Mouse (Mus musculus): ENCODE measurements around the gene Ahnak. TPM values are rescaled to one million over a fixed set of nuclear protein-coding genes. Genes with fewer than 3 reads are reported as not detected.
"Not testable (repeated sequence)": the region's sequence is repeated elsewhere in the genome, so short reads cannot be mapped to it uniquely, and the experiment has no call there.

Ahnak gene
- total RNA-seq, 2 experiments from 2014 or later, result 6.5 to 17.2 TPM

DNA sequence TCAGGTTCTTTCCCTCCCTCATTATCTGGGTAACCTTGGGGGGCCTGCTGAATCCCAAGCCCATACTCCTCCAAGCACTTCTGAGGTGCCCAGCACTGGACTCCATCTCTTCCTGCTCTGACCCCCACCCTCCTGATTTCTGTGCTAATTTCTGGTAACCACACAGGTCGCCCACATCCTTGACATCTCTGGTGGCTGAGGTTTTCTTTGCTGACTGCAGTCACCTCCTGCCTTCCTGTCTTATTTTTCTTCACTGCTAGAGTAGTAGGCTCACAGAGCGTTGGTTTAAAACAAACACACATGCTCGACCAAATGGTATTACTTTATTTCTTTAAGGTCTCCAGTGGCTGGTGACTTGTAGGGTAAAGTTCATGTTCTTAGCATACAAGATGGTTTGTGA is 49.1 kb downstream of the Ahnak start:
- no peak for ATAC-seq (replicated peaks; ENCODE audit: poor library complexity)

GRCm38 (mm10) chr19:9039266-9039665 is 50.2 kb downstream of the Ahnak start:
- no peak for ATAC-seq (replicated peaks; ENCODE audit: poor library complexity)

DNA sequence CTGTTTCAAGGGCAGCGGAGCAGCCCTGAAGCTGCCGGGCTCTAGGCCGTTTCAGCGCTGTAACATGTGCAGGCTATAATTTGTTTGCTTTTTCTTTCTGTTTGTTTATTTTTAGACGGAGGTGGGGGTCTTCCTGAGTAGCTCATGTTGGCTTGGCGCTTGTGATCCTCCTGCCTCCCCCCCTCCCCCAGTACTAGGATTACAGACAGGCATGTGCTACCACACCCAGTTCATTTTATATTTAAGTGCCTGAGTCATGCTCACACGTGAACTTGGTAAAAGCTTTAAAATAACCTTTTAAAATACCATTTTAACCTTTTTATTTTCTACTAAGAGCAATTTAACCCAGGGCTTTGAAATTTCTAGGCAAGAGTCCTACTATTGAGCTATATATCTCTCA is 50.8 kb downstream of the Ahnak start:
- no peak for ATAC-seq (replicated peaks; ENCODE audit: poor library complexity)

- ATAC-seq (replicated peaks; ENCODE audit: poor library complexity), result no peak
These were observed 51.6 kb downstream of the Ahnak start for GRCm38 (mm10) chr19:9040649-9041048.

GRCm38 (mm10) chr19:9041074-9041473 is 52.0 kb downstream of the Ahnak start:
- peak; percentile 78 for ATAC-seq (replicated peaks; ENCODE audit: poor library complexity)

DNA sequence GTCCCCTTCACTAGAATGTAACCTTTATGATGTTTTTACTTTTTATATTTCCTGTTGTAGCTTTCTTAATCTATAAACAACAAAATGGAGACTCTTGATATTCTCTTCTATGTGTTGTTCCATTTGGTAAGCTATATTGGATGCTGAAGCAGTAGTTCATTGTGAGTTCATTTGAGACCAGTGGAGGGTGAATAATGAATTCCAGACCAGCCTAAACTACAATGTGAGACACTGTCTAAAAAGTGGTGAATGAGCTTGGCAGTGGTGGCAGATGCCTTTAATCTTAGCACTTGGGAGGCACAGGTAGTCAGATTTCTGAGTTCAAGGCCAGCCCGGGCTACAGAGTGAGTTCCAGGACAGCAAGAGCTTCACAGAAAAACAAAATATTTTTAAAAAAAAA is 54.0 kb downstream of the Ahnak start:
- no peak for ATAC-seq (replicated peaks; ENCODE audit: poor library complexity)

GRCm38 (mm10) chr19:9044291-9044690 is 55.2 kb downstream of the Ahnak start:
- peak; percentile 63 for ATAC-seq (replicated peaks; ENCODE audit: poor library complexity)

GRCm38 (mm10) chr19:9047207-9047945 is 58.3 kb downstream of the Ahnak start:
- ATAC-seq (replicated peaks; ENCODE audit: poor library complexity), result no peak

GRCm38 (mm10) chr19:9047946-9048387 is 58.9 kb downstream of the Ahnak start:
- ATAC-seq (replicated peaks; ENCODE audit: poor library complexity), result no peak

- ATAC-seq (replicated peaks; ENCODE audit: poor library complexity), result no peak
These were observed 60.0 kb downstream of the Ahnak start for GRCm38 (mm10) chr19:9048981-9049687.

DNA sequence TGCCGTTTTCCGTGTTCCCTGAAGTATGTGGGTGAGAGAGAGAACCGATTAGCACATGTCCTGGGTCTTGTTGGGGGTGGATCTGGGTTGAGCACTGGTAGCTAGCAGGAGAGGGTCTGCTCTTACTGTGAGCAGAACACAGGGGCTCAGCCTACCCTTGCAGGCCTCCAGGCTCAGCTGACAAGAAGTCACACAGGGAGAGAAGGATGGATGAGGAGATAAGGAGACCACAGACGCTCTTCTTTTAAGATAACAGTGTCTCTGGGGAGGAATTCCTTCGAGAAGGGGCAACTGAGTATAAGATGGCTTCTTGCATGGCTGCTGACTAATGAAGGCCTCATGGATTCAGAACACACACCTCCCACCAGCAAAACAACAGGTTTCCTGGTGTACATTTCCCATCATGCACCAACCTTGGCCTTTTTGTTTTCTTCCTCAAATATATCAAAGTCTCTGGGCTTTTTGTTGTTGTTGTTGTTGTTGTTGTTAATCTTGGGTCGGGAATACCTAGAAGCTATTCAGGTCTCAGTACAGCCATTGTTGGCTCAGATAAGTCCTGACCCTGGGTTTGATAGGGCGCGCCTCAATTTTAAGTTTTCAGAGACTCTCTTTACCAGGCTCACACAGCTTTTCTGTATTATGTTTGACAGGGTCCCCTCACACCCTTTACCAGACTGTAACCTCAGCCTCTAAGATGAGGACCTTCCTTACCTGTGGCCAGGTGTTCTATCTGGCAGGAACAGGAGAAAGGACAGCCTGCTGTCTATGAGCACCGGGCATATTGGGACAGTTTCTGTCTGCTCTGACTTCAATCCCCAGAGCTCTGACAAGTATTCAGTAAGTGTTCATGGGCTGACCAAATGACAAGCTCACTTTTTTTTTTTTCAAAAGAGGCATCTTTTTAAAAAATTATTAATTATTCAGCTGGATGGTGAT is 61.5 kb downstream of the Ahnak start:
- ATAC-seq (replicated peaks; ENCODE audit: poor library complexity), result peak; percentile 53

- not testable (repeated sequence) for ATAC-seq (replicated peaks; ENCODE audit: poor library complexity)
These were observed 62.9 kb downstream of the Ahnak start for GRCm38 (mm10) chr19:9051985-9052384.

- peak; percentile 82 for ATAC-seq (replicated peaks; ENCODE audit: poor library complexity)
These were observed 63.8 kb downstream of the Ahnak start for GRCm38 (mm10) chr19:9052803-9053431.

- peak; percentile 71 for ATAC-seq (replicated peaks; ENCODE audit: poor library complexity)
These were observed 66.1 kb downstream of the Ahnak start for GRCm38 (mm10) chr19:9055153-9055552.

GRCm38 (mm10) chr19:9055703-9056355 is 66.7 kb downstream of the Ahnak start:
- ATAC-seq (replicated peaks; ENCODE audit: poor library complexity), result no peak

GRCm38 (mm10) chr19:9057679-9058078 is 68.6 kb downstream of the Ahnak start:
- ATAC-seq (replicated peaks; ENCODE audit: poor library complexity), result no peak

GRCm38 (mm10) chr19:9058331-9058884 is 69.3 kb downstream of the Ahnak start:
- ATAC-seq (replicated peaks; ENCODE audit: poor library complexity), result no peak

DNA sequence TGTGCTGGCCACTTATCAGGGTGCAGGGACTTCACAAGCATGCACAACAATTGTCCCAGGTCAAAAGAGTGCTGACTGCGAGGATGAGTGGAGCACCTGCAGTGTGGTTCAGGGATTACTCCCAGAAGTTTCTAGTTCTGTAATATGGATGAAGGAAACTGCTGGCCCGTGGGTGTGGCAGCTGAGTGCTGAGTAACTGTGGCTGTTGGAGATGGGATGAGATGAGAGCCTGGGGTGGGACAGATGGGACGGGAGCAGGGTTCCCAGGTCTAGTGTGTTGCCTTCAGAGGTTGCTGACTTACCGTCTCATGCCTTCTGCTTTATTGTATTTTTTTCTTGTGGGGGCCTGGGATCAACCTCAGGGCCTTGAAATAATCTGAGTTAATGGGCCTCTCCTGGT is 69.9 kb downstream of the Ahnak start:
- no peak for ATAC-seq (replicated peaks; ENCODE audit: poor library complexity)

- no peak for ATAC-seq (replicated peaks; ENCODE audit: poor library complexity)
These were observed 70.3 kb downstream of the Ahnak start for GRCm38 (mm10) chr19:9059391-9059790.

GRCm38 (mm10) chr19:9060103-9060502 is 71.0 kb downstream of the Ahnak start:
- peak; percentile 33; the same call in 1 of the 2 replicates for ATAC-seq (replicated peaks; ENCODE audit: poor library complexity)

Data from megakaryocyte progenitor cell, adult 5-6 weeks (primary cell).